Mouse (Mus musculus) embryonic fibroblast, embryonic 13.5 days (primary cell): ENCODE measurements around the gene Blzf1.

Source experiments
- CTCF ChIP-seq: IDR thresholded peaks from 2 replicates; pipeline ENCODE4 v1.5.1; 2011; ENCODE audit warnings: mild to moderate bottlenecking, control low read depth, low read length, moderate library complexity, borderline replicate concordance; ENCODE audit not compliant: insufficient read depth
- POLR2A ChIP-seq: IDR thresholded peaks from 2 replicates; pipeline ENCODE4 v1.6.1; 2011; ENCODE audit warnings: low read depth, mild to moderate bottlenecking, control low read depth, low read length, moderate library complexity

GRCm38 (mm10) chr1:164353443-164353842 is 46.2 kb upstream of the Blzf1 start:
- TF ChIP-seq POLR2A (no peak), CTCF (no peak)
